Mouse (Mus musculus): ENCODE results near the gene Gm20518. TPM values are rescaled to one million over a fixed set of nuclear protein-coding genes. Genes with fewer than 3 reads are reported as not detected.

Gene Gm20518
- total RNA-seq, 2 experiments from 2014 or later, result 0.15 to 0.56 TPM

DNA sequence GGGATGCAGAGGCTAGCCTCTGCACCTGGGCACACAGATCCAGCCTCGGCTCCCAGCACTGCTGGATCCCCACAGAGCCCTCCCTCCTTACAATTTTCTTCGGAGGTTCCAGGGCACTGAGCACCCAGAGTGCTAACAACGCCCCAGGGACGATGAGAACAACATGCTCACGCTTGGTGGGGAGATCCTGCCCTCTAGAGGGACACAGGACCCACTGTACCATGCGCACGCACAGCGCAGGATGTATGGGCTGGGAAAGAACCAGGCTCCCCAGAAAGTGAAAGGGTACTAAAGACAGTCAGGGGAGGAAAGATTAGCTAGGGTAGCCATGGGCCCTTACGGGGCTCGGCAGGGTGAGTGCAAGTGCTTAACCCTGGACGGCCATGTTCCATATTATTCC lies 59.7 kb downstream of the Gm20518 start:
- Histone ChIP-seq H3K27ac (no peak overlapping the region), H3K4me3 (no peak overlapping the region)
- no peak for TF ChIP-seq CTCF (IDR thresholded peaks at IDR 0.05)
- intact Hi-C loops (cut with DNase I), result no loop called here
- DNase-seq, result no peak

DNA sequence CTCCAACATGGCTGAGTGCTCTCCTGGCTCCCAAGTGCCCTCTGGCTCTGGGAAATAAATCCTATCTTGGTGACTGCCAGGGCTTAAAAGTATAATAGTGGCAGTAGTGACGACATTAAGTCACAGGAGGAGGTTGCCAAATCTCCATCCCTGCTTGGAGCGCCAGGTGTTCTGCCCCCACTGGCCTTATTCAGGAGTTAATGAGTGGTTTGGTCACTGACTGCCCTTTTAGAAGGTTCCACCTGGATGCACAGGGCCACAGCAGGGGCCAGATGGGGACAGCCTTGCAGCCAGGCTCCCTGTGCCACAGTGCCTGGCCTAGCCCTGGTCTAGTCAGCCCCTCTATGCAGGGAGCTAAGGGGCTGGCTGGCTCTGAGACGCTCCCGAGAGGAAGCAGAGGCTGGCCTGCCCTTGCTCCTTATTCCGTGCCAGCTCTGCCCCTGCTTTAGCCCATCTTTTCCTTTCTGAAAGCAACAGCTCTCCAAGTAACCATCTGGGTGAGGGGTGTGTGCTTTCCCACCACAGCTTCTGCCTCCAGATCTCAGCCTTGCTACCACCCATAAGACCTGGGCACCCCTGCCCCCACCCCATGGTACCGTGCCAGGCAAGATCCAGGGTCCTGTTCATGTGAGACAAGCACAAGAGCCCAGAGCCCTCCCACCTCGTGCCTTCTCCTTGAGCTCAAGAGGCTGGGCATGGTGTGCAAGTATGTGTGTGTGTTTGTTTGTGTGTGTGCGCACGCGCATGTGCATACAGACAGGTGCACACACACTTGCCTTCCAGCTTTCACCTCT lies 60.9 kb downstream of the Gm20518 start:
- intact Hi-C loops (cut with DNase I), result no loop called here
- no peak overlapping the region for H3K4me3 ChIP-seq
- TF ChIP-seq CTCF (IDR thresholded peaks at IDR 0.05), result no peak
- no peak overlapping the region for H3K27ac ChIP-seq
- no peak for DNase-seq

DNA sequence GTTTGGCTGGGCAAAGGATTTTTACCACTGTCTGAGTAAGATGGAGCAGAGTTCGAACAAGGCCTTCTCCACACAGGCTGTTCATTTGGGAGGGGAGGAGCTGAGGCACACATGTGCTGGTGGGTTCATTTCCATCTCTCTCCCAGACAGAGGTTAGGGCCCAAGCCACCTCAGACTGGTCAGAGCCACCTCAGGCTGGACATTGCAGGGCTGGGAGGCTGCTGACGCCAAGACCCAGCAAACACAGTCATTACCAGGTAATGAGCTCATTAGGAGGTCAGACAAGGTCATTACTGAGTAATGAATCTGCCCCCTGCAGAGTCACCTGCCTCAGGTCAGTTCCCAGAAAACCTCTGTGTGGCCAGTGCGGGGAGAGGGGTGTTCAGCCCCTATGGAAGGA lies 62.6 kb downstream of the Gm20518 start:
- intact Hi-C loops (cut with DNase I), result no loop called here
- TF ChIP-seq CTCF (IDR thresholded peaks at IDR 0.05), result no peak
- Histone ChIP-seq H3K27ac (no peak overlapping the region), H3K4me3 (no peak overlapping the region)
- no peak for DNase-seq

DNA sequence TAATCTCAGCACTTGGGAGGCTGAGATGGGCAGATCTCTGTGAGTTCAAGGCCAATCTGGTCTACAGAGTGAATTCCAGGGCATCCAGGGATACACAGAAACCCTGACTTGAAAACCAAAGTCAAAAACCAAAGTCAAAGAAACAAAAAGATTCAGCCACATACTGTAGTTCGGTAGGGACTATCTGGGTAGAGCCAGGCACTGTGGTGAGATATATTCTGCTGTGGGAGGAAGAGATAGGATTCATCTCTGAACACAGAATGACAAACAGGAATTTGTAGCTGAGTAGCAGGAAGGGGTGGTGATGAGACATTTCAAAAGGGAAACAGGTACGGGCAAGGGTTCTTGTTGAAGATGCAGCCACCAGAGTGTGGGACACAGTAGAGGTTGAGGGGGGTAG lies 63.2 kb downstream of the Gm20518 start:
- DNase-seq, result no peak
- intact Hi-C loops (cut with DNase I), result no loop called here
- H3K4me3 ChIP-seq, result no peak overlapping the region
- no peak for TF ChIP-seq CTCF (IDR thresholded peaks at IDR 0.05)
- no peak overlapping the region for H3K27ac ChIP-seq

DNA sequence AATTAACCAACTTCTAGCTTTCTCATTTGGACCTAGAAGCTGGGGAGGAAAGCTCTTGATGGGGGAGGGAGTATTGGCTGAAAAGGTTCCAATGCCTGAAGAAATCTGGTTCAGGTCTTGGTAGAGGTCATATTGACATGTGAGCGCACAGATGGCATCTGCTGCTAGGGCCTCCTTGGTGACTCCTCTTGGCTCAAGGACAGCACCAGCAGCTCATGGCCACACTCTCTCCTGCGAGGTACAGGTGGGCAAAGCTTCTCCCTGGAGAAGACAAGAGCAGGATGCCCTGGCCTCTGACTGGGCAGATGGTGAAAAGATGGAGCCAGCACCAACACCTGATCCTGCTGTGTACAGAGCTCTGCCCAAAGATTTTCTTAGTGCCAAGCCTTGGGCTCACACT lies 65.0 kb downstream of the Gm20518 start:
- TF ChIP-seq CTCF (IDR thresholded peaks at IDR 0.05), result no peak
- H3K4me3 ChIP-seq, result no peak overlapping the region
- no peak overlapping the region for H3K27ac ChIP-seq
- no peak for DNase-seq
- intact Hi-C loops (cut with DNase I), result no loop called here

DNA sequence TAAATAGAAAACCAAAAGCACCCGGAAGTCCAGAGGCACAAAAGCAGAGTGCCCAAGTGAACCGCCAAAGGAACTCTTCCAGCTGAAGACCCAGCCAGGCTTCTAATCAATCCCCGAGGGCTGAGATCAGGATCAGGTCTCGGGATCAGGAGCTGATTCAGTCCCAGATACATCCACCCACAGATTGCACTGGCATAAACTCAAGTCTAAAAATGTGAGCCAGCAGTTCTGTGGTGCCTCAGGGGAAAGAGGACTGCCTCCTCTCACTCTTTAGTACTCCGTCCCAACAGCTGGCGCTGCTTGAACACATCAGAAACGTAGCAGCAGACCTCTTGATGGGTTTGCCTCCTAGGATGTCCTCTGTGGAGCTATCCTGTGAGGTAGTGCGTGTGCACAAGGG lies 74.9 kb downstream of the Gm20518 start:
- TF ChIP-seq CTCF (IDR thresholded peaks at IDR 0.05), result no peak
- DNase-seq, result no peak
- Histone ChIP-seq H3K27ac (no peak overlapping the region), H3K4me3 (no peak overlapping the region)
- intact Hi-C loops (cut with DNase I), result no loop called here

DNA sequence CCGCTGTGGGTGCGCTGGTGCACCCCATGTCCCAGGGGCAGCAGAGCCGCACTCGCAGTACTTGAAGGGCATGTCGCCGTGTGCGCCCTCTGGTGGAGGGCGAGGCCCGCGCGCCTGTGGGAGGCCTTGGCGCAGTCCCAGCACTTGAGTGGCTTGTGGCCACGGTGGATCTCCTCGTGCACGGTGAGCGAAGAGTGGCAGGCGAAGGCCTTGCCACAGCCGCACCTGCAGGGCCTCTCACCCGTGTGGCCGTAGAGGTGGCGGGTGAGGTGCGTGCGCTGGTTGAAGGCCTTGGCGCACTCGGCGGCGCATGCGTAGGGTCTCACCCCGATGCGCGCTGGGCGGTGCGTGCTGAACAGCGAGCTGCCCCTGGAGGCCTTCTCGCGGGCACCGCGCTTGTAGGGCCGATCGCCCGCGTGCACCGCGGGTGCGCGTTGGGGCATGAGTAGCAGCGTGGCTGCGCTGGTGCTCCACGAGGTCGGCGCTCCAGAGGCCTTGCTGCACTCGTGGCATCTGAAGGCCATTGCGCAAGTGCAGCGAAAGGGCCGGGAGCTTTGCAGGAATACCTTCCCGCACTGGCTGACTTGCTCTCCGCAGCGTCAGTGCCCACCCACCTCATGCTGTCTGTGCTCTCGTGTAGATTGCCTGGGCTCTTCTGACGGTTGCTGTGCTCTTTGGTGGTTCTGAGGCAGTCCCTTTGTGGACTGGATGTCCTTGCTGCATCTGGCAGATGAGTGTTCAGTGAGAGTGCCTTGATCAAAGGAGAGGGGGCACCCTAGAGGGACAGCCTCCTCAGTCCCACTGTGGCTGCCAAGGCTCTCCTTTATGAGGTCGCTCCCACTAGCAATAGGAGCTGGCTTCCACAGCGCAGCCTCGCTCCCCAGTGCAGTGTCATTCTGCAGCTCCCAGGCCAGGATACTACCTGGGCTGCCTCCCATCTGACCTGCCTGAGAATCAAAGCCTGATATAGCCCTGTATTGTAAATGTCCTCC lies 75.8 kb downstream of the Gm20518 start:
- peak; percentile 82 for TF ChIP-seq CTCF (IDR thresholded peaks at IDR 0.05)
- Histone ChIP-seq H3K27ac (peak overlapping the region; percentile 55), H3K4me3 (peak overlapping the region; percentile 72)
- intact Hi-C loops (cut with DNase I), result no loop called here
- DNase-seq, result peak; percentile 77

DNA sequence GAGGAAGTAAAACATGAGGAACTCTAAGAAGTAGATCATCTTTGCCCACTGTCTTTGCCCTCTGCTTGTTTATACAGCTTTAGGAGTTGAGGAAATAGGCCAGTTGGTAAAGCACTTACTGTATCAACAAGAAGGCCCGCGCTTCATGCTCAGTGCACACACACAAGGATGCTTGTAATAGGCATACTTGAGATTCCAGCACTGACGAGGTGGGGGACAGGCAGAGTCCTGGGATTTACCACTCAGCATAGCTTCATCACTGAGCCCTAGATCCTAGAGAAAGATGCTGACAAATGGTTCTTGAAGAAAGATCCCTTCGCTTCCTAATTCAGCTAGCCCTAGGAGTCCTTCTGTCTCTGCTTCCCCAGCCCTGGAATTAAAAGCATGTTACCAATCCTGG lies 78.3 kb downstream of the Gm20518 start:
- no peak overlapping the region for H3K27ac ChIP-seq
- intact Hi-C loops (cut with DNase I), result loop anchor here (2.0 to 5.0 kb wide), 3 partner anchors 26 to 68 kb away; no protein-coding TSS in a partner anchor
- no peak overlapping the region for H3K4me3 ChIP-seq
- TF ChIP-seq CTCF (IDR thresholded peaks at IDR 0.05), result no peak
- DNase-seq, result no peak

DNA sequence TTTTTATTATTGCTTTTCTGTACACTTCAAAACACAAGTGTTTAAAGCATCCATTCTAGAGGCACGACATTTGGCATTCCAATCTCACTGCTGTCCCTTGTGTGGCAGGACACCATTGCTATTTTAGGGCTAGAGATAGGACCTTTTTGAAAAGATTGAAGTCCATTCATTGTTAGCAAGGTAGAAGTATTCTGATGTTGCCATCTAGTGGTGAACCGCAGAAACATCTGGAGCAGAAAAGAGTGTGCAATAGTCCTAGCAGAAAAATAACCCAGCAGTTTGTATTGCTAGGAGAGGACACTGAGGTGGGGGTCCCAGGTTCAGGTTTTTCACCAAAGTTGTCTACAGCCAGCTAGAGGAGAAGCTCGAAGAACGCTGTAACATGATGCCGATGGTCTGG lies 79.4 kb downstream of the Gm20518 start:
- TF ChIP-seq CTCF (IDR thresholded peaks at IDR 0.05), result peak; percentile 91
- DNase-seq, result no peak
- intact Hi-C loops (cut with DNase I), result loop anchor here (2.0 to 5.0 kb wide), 3 partner anchors 25 to 67 kb away; no protein-coding TSS in a partner anchor
- no peak overlapping the region for H3K27ac ChIP-seq
- no peak overlapping the region for H3K4me3 ChIP-seq

DNA sequence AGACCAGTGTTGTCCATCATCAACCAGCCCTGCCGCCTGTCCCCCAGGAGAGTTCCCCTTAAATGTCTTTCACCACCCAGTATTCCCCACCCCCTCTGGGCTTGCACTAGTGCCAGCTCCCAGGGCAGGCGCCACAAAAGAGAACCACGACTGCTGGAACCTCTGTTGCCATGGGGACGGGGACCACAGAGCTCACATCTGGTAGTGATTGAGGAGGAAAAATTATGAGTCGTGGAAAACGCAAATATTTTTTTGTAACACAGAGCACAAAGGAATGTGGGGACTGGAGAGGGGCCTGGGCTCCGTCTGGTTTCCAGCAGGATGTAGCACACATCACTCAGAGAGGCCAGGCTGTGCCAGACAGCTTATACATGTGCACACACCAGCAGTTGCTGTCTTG lies 81.8 kb downstream of the Gm20518 start:
- peak; percentile 85 for DNase-seq
- H3K4me3 ChIP-seq, result no peak overlapping the region
- H3K27ac ChIP-seq, result peak overlapping the region; percentile 50
- intact Hi-C loops (cut with DNase I), result loop anchor here (5.0 kb wide), 1 partner anchor 47 kb away; no protein-coding TSS in a partner anchor
- no peak for TF ChIP-seq CTCF (IDR thresholded peaks at IDR 0.05)

DNA sequence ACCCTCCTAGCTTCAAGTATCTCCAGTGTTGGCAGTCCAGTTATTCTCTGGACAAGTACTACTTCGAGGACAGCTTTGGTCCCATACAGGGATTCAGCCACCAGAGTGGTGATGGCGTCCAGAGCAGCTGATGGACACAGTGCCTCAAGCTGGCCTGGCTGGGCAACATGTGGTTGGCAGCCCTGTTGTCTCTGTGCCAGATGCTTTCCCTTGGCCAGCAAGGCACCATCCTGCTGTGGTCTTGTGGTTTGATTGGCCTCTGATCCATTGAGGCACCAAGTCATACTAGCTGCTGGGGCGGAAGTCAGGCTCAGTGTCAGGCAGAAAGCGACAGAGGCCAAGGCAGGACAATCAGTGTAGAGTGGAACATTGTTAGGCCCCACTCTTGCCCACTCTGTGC lies 82.3 kb downstream of the Gm20518 start:
- no peak for DNase-seq
- intact Hi-C loops (cut with DNase I), result no loop called here
- no peak overlapping the region for H3K4me3 ChIP-seq
- TF ChIP-seq CTCF (IDR thresholded peaks at IDR 0.05), result no peak
- peak overlapping the region; percentile 50 for H3K27ac ChIP-seq

DNA sequence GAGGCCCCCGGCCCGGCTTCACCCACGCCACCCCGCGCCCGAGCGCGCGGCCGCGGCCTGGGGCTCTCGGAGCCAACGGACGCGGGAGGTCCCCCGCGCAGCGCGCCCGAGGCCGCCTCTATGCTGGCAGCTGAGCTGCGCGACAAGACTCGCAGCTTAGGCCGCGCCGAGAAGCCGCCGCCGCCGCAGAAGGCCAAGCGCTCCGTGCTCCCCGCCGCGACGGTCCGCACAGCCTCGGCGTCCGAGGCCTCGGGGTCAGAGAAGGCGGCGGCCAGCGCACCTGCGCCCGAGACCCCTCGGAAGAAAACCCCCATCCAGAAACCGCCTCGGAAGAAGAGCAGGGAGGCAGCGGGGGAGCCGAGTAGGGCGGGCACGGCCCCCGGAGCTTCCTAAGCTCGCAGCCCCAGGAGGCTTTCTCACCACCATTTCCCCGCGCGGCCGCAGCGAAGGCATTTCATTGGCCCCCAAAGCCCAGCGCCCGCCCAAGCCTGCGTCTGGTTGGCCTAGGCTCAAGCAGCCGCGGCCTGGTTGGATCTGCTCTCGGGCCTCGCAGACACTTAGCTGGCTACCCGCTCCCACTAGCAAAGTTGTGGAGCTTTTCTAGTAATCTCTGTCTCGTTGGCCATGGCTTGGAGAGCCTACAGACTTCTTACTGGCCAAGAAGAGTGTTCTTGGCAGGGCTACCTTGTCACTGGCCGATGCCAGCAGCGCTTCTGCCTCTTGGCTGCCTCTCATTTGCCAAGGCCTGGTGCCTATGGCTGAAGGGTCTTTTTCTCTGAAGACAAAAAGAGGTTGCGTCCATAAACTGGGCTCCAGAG lies 84.1 kb downstream of the Gm20518 start:
- TF ChIP-seq CTCF (IDR thresholded peaks at IDR 0.05), result no peak
- intact Hi-C loops (cut with DNase I), result no loop called here
- peak overlapping the region; percentile 82 for H3K4me3 ChIP-seq
- peak overlapping the region; percentile 76 for H3K27ac ChIP-seq
- peak; percentile 94 for DNase-seq
